Mouse (Mus musculus): Measurements from ENCODE around the gene Acly.

Gene Acly

GRCm38 (mm10) chr11:100457247-100457646 lies 70.6 kb downstream of the Acly start:
- no peak for DNase-seq (ENCODE audit: extremely low read depth, low read depth, low spot score)

- no peak for DNase-seq (ENCODE audit: extremely low read depth, low read depth, low spot score)
Observed at GRCm38 (mm10) chr11:100442625-100443024, 85.2 kb downstream of the Acly start.

- DNase-seq (ENCODE audit: extremely low read depth, low read depth, low spot score), result no peak
Observed at GRCm38 (mm10) chr11:100441797-100442196, 86.0 kb downstream of the Acly start, which contains the start of the genes Nt5c3b and Klhl10. Nt5c3b (minus strand) TSS chr11:100441808. Klhl10 (plus strand) TSS chr11:100441917.

- no peak for DNase-seq (ENCODE audit: extremely low read depth, low read depth, low spot score)
Observed at GRCm38 (mm10) chr11:100440691-100441522, 86.9 kb downstream of the Acly start.

- DNase-seq (ENCODE audit: extremely low read depth, low read depth, low spot score), result no peak
Observed at GRCm38 (mm10) chr11:100437901-100438300, 89.9 kb downstream of the Acly start.

GRCm38 (mm10) chr11:100435678-100436246 lies 92.0 kb downstream of the Acly start:
- no peak for DNase-seq (ENCODE audit: extremely low read depth, low read depth, low spot score)

GRCm38 (mm10) chr11:100432002-100432401 lies 95.8 kb downstream of the Acly start:
- DNase-seq (ENCODE audit: extremely low read depth, low read depth, low spot score), result no peak

GRCm38 (mm10) chr11:100430052-100430451 lies 97.7 kb downstream of the Acly start:
- no peak for DNase-seq (ENCODE audit: extremely low read depth, low read depth, low spot score)

GRCm38 (mm10) chr11:100428612-100429199 lies 99.1 kb downstream of the Acly start:
- DNase-seq (ENCODE audit: extremely low read depth, low read depth, low spot score), result no peak

GRCm38 (mm10) chr11:100426820-100427219 lies 101.0 kb downstream of the Acly start:
- DNase-seq (ENCODE audit: extremely low read depth, low read depth, low spot score), result no peak
